Mouse (Mus musculus) heart, embryonic 15.5 days (tissue): ENCODE data around the gene Wars. TPM values are rescaled to one million over a fixed set of nuclear protein-coding genes. Genes with fewer than 3 reads are reported as not detected.

Source experiments
- ATAC-seq: fragments of 200-750 bp; cut with Nextera tagmentation; replicated peaks from 2 replicates; pipeline ENCODE4 v1.8.0; 2017; ENCODE audit warnings: low read depth, moderate TSS enrichment; ENCODE audit not compliant: insufficient number of reproducible peaks, insufficient read depth, low FRiP score
- H3K27ac ChIP-seq: fragments of 300-500 bp; sonication (generic); 2 replicates; pipeline ENCODE4 v1.5.1; 2015; ENCODE audit warnings: mild to moderate bottlenecking, inconsistent platforms
- H3K27me3 ChIP-seq: fragments of 300-500 bp; sonication (generic); 2 replicates; pipeline ENCODE4 v1.6.1; 2015; ENCODE audit warnings: inconsistent platforms
- H3K36me3 ChIP-seq: fragments of 300-500 bp; sonication (generic); 2 replicates; pipeline ENCODE4 v1.6.1; 2015; ENCODE audit warnings: mild to moderate bottlenecking, inconsistent platforms
- H3K4me1 ChIP-seq: fragments of 300-500 bp; sonication (generic); replicated peaks from 2 replicates; pipeline ENCODE4 v1.6.1; 2015; ENCODE audit warnings: inconsistent platforms
- H3K4me2 ChIP-seq: fragments of 300-500 bp; sonication (generic); 2 replicates; pipeline ENCODE4 v1.6.1; 2015; ENCODE audit warnings: inconsistent platforms, mild to moderate bottlenecking, moderate library complexity
- H3K4me3 ChIP-seq: fragments of 300-500 bp; sonication (generic); 2 replicates; pipeline ENCODE4 v1.5.1; 2015; ENCODE audit warnings: mild to moderate bottlenecking, inconsistent platforms
- H3K9ac ChIP-seq: fragments of 300-500 bp; sonication (generic); 2 replicates; pipeline ENCODE4 v1.6.1; 2015; ENCODE audit warnings: mild to moderate bottlenecking, inconsistent platforms
- H3K9me3 ChIP-seq: fragments of 300-500 bp; sonication (generic); replicated peaks from 2 replicates; pipeline ENCODE4 v1.6.1; 2016; ENCODE audit warnings: inconsistent platforms
- WGBS: fragments of 180-500 bp; shearing (Covaris S2); methylation state at CpG from one replicate; pipeline ENCODE4 v1.1.7; 2015; ENCODE audit warnings: mixed read lengths; 5-methylcytosine and 5-hydroxymethylcytosine counted together
- polyA plus RNA-seq: library from polyadenylated mRNA; unstranded; fragments of >200 nt; fragmentation: Nextera tagmentation; extraction: Ambion mirVana; gene quantifications from 2 replicates; pipeline ENCODE4 v1.2.1, GENCODE M21; 2015

The Wars gene
- polyA plus RNA-seq, 1 experiment from 2014 or later = 46.6 TPM

DNA sequence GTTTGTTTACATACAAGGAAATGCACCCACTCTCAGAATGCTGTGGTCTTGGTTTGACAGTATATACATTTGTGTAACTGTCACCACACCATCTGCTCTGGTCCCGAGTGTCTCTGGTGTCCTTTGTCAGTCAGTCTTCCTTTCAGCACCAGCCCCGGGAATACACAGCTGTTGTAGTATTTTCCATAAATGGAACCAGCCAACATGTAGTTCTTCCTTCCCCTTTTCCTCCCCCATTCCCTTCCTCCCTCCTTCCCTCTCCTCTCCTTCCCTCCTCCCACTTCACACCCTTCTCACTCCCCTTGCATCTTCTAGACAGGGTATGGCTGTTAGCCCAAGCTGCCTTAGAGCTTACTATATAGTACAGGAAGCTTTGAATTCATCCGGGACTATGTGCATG lies 35.5 kb upstream of the Wars start:
- H3K4me2 ChIP-seq = no peak overlapping the region
- H3K9me3 ChIP-seq = no peaks in the 10 kb centered on the region
- no peaks in the 10 kb centered on the region for H3K4me1 ChIP-seq
- ATAC-seq = no peak
- H3K27me3 ChIP-seq = no peaks in the 10 kb centered on the region
- H3K36me3 ChIP-seq = no peaks in the 10 kb centered on the region
- H3K9ac ChIP-seq = no peak overlapping the region
- WGBS = 51% methylated on average over 3 of the region's 3 CpGs
- no peak overlapping the region for H3K27ac ChIP-seq
- no peak overlapping the region for H3K4me3 ChIP-seq

- no peak overlapping the region for H3K4me2 ChIP-seq
- no peak overlapping the region for H3K4me3 ChIP-seq
- H3K4me1 ChIP-seq = no peaks in the 10 kb centered on the region
- no peak for ATAC-seq
- no peak overlapping the region for H3K9ac ChIP-seq
- no peaks in the 10 kb centered on the region for H3K36me3 ChIP-seq
- H3K27me3 ChIP-seq = no peaks in the 10 kb centered on the region
- no peaks in the 10 kb centered on the region for H3K9me3 ChIP-seq
- H3K27ac ChIP-seq = no peak overlapping the region
- 70% methylated on average over 2 of the region's 2 CpGs for WGBS
Measured at GRCm38 (mm10) chr12:108928249-108928648, 34.3 kb upstream of the Wars start.

DNA sequence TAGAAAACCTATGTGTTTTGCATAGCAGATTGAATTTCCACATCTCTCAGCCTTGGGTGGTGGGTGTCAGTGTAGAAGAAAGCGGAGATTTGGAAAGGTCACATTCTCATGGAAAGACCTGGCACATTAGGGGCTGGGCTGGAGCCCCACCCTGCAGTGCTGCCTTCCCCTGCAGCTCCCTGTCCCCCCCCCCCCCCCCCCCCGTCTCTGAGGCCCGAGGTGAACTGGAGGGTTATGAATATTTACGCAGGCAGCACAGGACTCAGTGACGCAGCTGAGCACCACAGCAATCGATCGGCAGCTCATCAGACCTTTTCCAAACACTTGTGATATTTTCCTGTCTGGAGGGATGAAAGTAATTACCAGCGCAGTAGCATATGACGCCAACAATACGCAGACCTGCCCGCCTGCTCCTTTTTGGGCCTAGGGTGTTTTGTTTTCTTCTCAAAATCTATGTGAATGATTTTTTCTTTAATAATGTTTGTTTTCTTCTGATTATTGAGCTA lies 32.7 kb upstream of the Wars start:
- Histone ChIP-seq H3K9me3 (no peaks in the 10 kb centered on the region), H3K4me3 (no peak overlapping the region), H3K27ac (no peak overlapping the region), H3K4me2 (no peak overlapping the region), H3K9ac (no peak overlapping the region), H3K36me3 (no peaks in the 10 kb centered on the region), H3K27me3 (no peaks in the 10 kb centered on the region), H3K4me1 (no peaks in the 10 kb centered on the region)
- WGBS = 81% methylated on average over 9 of the region's 11 CpGs
- no peak for ATAC-seq

DNA sequence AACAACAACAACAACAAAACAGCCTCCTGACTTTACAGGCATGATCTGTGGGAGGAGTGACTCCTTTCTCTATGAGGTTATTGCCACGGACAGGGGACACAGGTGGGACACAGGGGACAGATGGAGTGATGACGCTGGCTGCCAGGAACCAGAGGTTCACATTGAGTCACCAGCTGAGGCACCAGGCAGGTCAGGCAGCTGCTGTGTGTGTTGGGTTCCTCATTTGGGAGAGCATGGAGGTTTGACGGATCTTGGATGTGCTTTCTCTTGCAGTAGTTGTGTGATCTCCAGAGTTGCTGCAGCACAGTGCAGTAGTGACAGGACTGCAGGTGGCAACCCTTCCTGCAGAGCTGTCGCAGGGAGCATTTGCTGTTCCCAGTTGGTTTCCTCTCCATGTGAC lies 24.8 kb upstream of the Wars start:
- Histone ChIP-seq H3K4me3 (no peak overlapping the region), H3K9ac (no peak overlapping the region), H3K9me3 (no peaks in the 10 kb centered on the region), H3K36me3 (no peaks in the 10 kb centered on the region), H3K4me2 (no peak overlapping the region), H3K4me1 (peaks cover 2% of the 10 kb centered on the region; the same call in 1 of the 2 replicates), H3K27ac (no peak overlapping the region), H3K27me3 (no peaks in the 10 kb centered on the region)
- no peak for ATAC-seq
- WGBS = 55% methylated on average over 4 of the region's 4 CpGs

GRCm38 (mm10) chr12:108917509-108917908 lies 23.5 kb upstream of the Wars start:
- Histone ChIP-seq H3K9me3 (no peaks in the 10 kb centered on the region), H3K4me3 (no peak overlapping the region), H3K4me1 (peaks cover 2% of the 10 kb centered on the region; the same call in 1 of the 2 replicates), H3K4me2 (no peak overlapping the region), H3K9ac (no peak overlapping the region), H3K27me3 (no peaks in the 10 kb centered on the region), H3K36me3 (no peaks in the 10 kb centered on the region), H3K27ac (no peak overlapping the region)
- WGBS = 74% methylated on average over 9 of the region's 9 CpGs
- ATAC-seq = no peak

DNA sequence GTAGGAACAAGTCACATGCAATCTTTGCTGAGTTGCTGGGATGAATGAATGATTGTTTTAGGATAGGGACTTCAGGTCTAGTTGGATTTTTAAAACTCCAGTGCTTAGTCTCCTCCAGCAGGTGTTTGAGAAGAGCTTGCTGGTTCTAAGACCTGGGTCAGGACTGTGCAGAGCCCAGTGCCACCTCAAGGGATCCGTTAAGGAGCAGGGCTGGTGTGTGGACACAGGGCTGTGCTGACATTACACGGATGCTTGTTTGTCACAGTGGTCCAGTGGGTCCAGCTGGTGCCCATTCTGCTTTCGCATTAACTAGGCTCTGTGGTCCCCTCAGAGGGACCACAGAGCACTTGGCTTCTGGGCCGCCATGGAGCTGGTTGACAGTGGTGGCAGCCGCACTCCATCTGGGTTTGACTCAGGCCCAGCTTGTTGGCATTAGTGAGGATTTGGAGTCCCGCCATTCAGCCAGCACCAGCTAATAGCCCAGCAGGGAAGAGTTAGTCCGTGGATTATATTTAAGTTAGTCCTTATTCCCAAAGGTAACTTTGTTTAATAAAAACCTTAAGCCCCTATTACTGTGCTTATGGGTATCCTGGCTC lies 22.6 kb upstream of the Wars start:
- no peaks in the 10 kb centered on the region for H3K27me3 ChIP-seq
- H3K27ac ChIP-seq = no peak overlapping the region
- no peak for ATAC-seq
- no peak overlapping the region for H3K4me3 ChIP-seq
- H3K36me3 ChIP-seq = no peaks in the 10 kb centered on the region
- peaks cover 2% of the 10 kb centered on the region; the same call in 1 of the 2 replicates for H3K4me1 ChIP-seq
- 86% methylated on average over 7 of the region's 7 CpGs for WGBS
- no peak overlapping the region for H3K4me2 ChIP-seq
- H3K9me3 ChIP-seq = no peaks in the 10 kb centered on the region
- H3K9ac ChIP-seq = no peak overlapping the region

- 32% methylated on average over 6 of the region's 6 CpGs for WGBS
- no peak for ATAC-seq
- no peaks in the 10 kb centered on the region for H3K27me3 ChIP-seq
- no peaks in the 10 kb centered on the region for H3K36me3 ChIP-seq
- no peaks in the 10 kb centered on the region for H3K9me3 ChIP-seq
- no peak overlapping the region for H3K27ac ChIP-seq
- H3K4me3 ChIP-seq = no peak overlapping the region
- H3K9ac ChIP-seq = no peak overlapping the region
- H3K4me2 ChIP-seq = no peak overlapping the region
- peaks cover 2% of the 10 kb centered on the region; the same call in 1 of the 2 replicates for H3K4me1 ChIP-seq
Measured at GRCm38 (mm10) chr12:108915893-108916292, 21.9 kb upstream of the Wars start.

GRCm38 (mm10) chr12:108914709-108915340 lies 20.9 kb upstream of the Wars start:
- H3K27ac ChIP-seq = no peak overlapping the region
- H3K4me1 ChIP-seq = peaks cover 2% of the 10 kb centered on the region; the same call in 1 of the 2 replicates
- no peak overlapping the region for H3K4me3 ChIP-seq
- H3K9me3 ChIP-seq = no peaks in the 10 kb centered on the region
- H3K9ac ChIP-seq = no peak overlapping the region
- H3K4me2 ChIP-seq = no peak overlapping the region
- H3K36me3 ChIP-seq = no peaks in the 10 kb centered on the region
- no peaks in the 10 kb centered on the region for H3K27me3 ChIP-seq
- WGBS = 68% methylated on average over 12 of the region's 12 CpGs
- no peak for ATAC-seq

- H3K9me3 ChIP-seq = no peaks in the 10 kb centered on the region
- no peak overlapping the region for H3K4me3 ChIP-seq
- H3K27me3 ChIP-seq = no peaks in the 10 kb centered on the region
- no peak overlapping the region for H3K4me2 ChIP-seq
- peaks cover 2% of the 10 kb centered on the region; the same call in 1 of the 2 replicates for H3K4me1 ChIP-seq
- WGBS = 72% methylated on average over 3 of the region's 3 CpGs
- no peaks in the 10 kb centered on the region for H3K36me3 ChIP-seq
- no peak for ATAC-seq
- no peak overlapping the region for H3K27ac ChIP-seq
- H3K9ac ChIP-seq = no peak overlapping the region
Measured at GRCm38 (mm10) chr12:108914198-108914597, 20.2 kb upstream of the Wars start.

GRCm38 (mm10) chr12:108912442-108912841 lies 18.5 kb upstream of the Wars start:
- Histone ChIP-seq H3K4me1 (0 out of 2 replicates have a peak, but pooled peaks cover 2% of the 10 kb centered on the region), H3K27me3 (no peaks in the 10 kb centered on the region), H3K9ac (no peak overlapping the region), H3K4me3 (no peak overlapping the region), H3K9me3 (no peaks in the 10 kb centered on the region), H3K4me2 (no peak overlapping the region), H3K27ac (no peak overlapping the region), H3K36me3 (no peaks in the 10 kb centered on the region)
- ATAC-seq = no peak
- WGBS = 91% methylated on average over 2 of the region's 2 CpGs

DNA sequence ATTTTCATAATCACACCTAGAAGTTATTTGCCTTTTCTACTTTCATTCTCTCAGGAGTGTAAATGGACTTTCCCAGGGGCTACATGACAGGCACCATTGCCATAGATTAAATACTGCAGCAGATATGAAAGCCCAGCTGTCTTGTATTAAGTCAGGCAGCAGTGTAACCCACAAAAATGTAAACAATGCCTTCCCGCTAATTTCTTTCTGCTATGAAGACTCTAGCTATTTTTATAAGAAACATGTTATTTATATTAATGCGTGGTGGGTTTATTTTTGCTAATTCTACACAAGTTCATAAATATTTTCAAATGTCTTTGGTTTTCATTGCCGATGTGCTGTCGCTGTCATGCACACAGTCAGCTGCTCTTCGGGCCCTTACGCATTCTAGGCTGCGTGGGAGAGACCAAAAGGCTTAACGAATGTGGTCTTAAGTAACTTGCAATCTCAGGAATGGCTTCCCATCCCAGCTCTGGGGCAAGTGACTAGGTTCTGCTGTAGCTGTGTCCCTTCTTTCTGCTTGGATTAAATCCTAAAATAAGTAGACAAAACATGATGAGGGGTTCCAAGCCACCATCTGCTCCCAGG lies 16.0 kb upstream of the Wars start:
- Histone ChIP-seq H3K4me2 (no peak overlapping the region), H3K27ac (no peak overlapping the region), H3K4me3 (no peak overlapping the region), H3K9me3 (no peaks in the 10 kb centered on the region), H3K4me1 (no peaks in the 10 kb centered on the region), H3K36me3 (no peaks in the 10 kb centered on the region), H3K9ac (no peak overlapping the region), H3K27me3 (no peaks in the 10 kb centered on the region)
- ATAC-seq = no peak
- WGBS = 76% methylated on average over 8 of the region's 8 CpGs
